Mouse (Mus musculus): Measurements from ENCODE around the gene Rabep1. TPM values are rescaled to one million over a fixed set of nuclear protein-coding genes. Genes with fewer than 3 reads are reported as not detected.

Gene Rabep1
- polyA plus RNA-seq, 1 experiment from 2014 or later = 93.1 TPM

GRCm38 (mm10) chr11:70812365-70812764, 32.2 kb upstream of the Rabep1 start, which contains the start of gene Scimp:
TSS of gene Scimp (minus strand) at chr11:70812586.
- Histone ChIP-seq H3K4me2 (no peak within 1 kb of the TSS), H3K9ac (no peak within 1 kb of the TSS), H3K4me3 (no peak within 1 kb of the TSS), H3K27ac (no peak within 1 kb of the TSS), H3K36me3 (replicated peaks) (no peaks in the 10 kb centered on the region), H3K4me1 (no peaks in the 10 kb centered on the region), H3K9me3 (no peaks in the 10 kb centered on the region), H3K27me3 (replicated peaks) (no peaks in the 10 kb centered on the region)
- no peak for ATAC-seq (replicated peaks)
- WGBS = 82% methylated on average over 7 of the region's 7 CpGs

DNA sequence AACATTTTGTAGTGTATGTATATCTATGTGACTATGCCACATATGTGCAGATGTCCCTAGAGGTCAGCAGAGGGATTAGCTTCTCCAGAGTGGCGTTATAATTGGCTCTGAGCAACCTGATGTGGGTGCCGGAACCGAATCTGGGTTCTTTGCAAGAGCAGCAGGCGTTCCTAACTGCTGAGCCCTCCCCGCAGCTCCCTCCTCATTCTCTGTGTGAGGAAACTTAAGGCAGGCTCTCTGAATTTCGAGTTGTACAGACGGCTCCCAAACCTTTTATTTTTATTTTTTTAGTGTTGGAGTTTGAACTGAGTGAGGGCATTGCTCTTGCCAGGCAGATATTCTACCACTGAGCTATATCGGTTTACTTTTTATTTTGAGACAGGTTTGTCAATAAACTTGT, 29.5 kb upstream of the Rabep1 start:
- no peaks in the 10 kb centered on the region for H3K36me3 ChIP-seq (replicated peaks)
- no peaks in the 10 kb centered on the region for H3K4me1 ChIP-seq
- no peaks in the 10 kb centered on the region for H3K27me3 ChIP-seq (replicated peaks)
- no peak for ATAC-seq (replicated peaks)
- no peak overlapping the region for H3K4me2 ChIP-seq
- H3K9ac ChIP-seq = no peak overlapping the region
- WGBS = 82% methylated on average over 8 of the region's 8 CpGs
- H3K9me3 ChIP-seq = no peaks in the 10 kb centered on the region
- H3K4me3 ChIP-seq = no peak overlapping the region
- H3K27ac ChIP-seq = no peak overlapping the region

GRCm38 (mm10) chr11:70815498-70816078, 29.0 kb upstream of the Rabep1 start:
- H3K27ac ChIP-seq = no peak overlapping the region
- no peaks in the 10 kb centered on the region for H3K9me3 ChIP-seq
- no peak for ATAC-seq (replicated peaks)
- 28% methylated on average over 6 of the region's 6 CpGs for WGBS
- H3K9ac ChIP-seq = no peak overlapping the region
- H3K4me3 ChIP-seq = no peak overlapping the region
- H3K27me3 ChIP-seq (replicated peaks) = no peaks in the 10 kb centered on the region
- no peak overlapping the region for H3K4me2 ChIP-seq
- no peaks in the 10 kb centered on the region for H3K4me1 ChIP-seq
- no peaks in the 10 kb centered on the region for H3K36me3 ChIP-seq (replicated peaks)

GRCm38 (mm10) chr11:70816770-70817169, 27.8 kb upstream of the Rabep1 start:
- Histone ChIP-seq H3K4me1 (no peaks in the 10 kb centered on the region), H3K4me2 (no peak overlapping the region), H3K36me3 (replicated peaks) (no peaks in the 10 kb centered on the region), H3K9me3 (no peaks in the 10 kb centered on the region), H3K27ac (no peak overlapping the region), H3K9ac (no peak overlapping the region), H3K4me3 (no peak overlapping the region), H3K27me3 (replicated peaks) (no peaks in the 10 kb centered on the region)
- WGBS = 76% methylated on average over 4 of the region's 4 CpGs
- no peak for ATAC-seq (replicated peaks)

GRCm38 (mm10) chr11:70820120-70820519, 24.5 kb upstream of the Rabep1 start:
- WGBS = 85% methylated on average over 8 of the region's 8 CpGs
- ATAC-seq (replicated peaks) = no peak
- H3K36me3 ChIP-seq (replicated peaks) = no peaks in the 10 kb centered on the region
- no peaks in the 10 kb centered on the region for H3K9me3 ChIP-seq
- H3K27me3 ChIP-seq (replicated peaks) = no peaks in the 10 kb centered on the region
- H3K4me2 ChIP-seq = no peak overlapping the region
- no peak overlapping the region for H3K4me3 ChIP-seq
- no peak overlapping the region for H3K27ac ChIP-seq
- no peak overlapping the region for H3K9ac ChIP-seq
- H3K4me1 ChIP-seq = no peaks in the 10 kb centered on the region

DNA sequence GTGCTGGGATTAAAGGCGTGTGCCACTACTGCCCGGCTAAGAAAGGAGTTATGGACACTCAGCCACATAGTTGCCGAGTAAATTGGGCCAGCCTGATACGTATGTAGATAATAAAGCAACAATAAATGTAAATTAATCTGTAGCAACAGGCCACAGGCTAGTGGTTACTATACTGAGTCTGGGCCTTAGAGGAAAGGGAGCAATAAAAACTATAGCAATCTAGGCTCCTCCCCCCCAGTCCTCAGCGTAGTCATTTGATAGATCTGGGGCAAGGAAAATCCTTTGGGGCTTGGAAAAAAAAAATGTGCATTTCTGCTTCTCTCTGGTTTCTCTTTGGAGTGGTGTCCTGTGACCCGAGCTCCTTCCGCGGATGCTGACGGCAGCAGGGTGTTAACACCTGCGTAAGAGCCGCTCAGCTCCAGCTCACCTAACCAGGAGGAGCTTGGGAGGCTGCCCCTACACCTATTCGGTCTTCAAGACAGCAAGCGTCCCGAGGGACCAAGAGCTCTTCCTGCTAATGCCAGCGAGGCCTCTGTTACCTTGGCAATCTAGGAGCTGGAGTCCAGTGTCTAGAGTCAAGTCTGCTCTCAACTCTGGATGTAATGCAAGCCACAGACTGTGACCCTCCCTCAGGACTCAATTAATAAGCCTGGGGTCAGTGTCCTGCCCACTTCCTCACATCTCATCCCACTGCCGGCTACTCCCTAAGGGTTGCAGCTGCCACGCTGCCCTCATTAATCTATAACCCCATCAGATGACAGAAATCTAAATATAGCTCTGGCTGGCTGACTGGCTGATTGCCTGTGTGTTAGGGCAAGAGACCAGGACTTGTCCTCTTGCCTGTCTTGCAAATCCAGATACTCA, 22.6 kb upstream of the Rabep1 start:
- Histone ChIP-seq H3K36me3 (replicated peaks) (no peaks in the 10 kb centered on the region), H3K9ac (no peak overlapping the region), H3K27me3 (replicated peaks) (no peaks in the 10 kb centered on the region), H3K4me3 (no peak overlapping the region), H3K27ac (no peak overlapping the region), H3K4me1 (no peaks in the 10 kb centered on the region), H3K4me2 (no peak overlapping the region), H3K9me3 (no peaks in the 10 kb centered on the region)
- WGBS = 60% methylated on average over 17 of the region's 17 CpGs
- ATAC-seq (replicated peaks) = no peak

DNA sequence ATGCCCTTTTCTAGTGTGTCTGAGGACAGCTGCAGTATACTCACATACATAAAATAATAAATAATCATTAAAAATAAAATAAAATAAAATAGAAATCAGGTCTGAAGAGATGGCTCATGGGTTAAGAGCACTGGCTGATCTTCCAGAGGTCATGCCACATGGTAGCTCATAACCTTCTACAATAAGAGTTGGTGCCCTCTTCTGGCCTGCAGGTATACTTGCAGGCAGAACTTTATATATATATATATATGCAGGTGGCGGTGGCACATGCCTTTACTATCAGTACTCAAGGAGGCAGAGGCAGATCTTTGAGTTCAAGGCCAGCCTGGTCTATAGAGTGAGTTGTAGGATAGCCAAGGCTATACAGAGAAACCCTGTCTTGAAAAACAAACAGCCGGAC, 18.4 kb upstream of the Rabep1 start:
- H3K4me2 ChIP-seq = no peak overlapping the region
- 93% methylated on average over 2 of the region's 2 CpGs for WGBS
- H3K4me3 ChIP-seq = no peak overlapping the region
- no peaks in the 10 kb centered on the region for H3K36me3 ChIP-seq (replicated peaks)
- H3K9ac ChIP-seq = no peak overlapping the region
- no peak overlapping the region for H3K27ac ChIP-seq
- ATAC-seq (replicated peaks) = no peak
- no peaks in the 10 kb centered on the region for H3K4me1 ChIP-seq
- H3K27me3 ChIP-seq (replicated peaks) = no peaks in the 10 kb centered on the region
- no peaks in the 10 kb centered on the region for H3K9me3 ChIP-seq

DNA sequence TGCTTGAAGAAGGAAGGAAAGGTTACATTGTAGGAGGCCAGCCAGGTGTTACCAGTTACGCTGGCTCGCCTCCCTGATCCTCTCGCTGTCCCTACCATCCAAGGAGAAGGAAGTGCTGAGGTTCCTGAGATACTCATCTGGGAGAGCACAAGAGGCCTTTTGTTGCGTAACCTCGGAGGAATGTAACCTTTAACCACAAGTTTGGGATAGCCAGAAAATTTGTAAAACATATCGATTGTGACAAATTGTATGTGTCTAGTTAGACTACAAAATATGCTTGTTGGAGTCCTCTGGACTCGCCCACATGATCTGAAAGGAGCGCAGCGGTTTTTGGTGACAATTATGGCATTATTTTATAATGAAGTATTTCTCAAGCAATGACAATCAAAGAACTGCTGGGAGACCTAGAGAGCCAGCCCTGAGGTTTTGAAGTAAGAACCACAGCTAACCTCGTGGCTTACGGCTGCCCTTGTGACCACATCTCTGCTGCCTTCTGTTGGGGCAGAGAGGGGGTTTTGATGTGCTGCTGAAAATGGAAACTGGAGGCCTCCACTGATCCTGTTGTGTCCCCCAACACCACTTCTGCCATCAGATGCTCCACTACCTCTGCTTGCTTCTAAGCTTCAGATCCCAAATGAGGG, 15.5 kb upstream of the Rabep1 start:
- WGBS = 92% methylated on average over 11 of the region's 11 CpGs
- Histone ChIP-seq H3K36me3 (replicated peaks) (no peaks in the 10 kb centered on the region), H3K27me3 (replicated peaks) (no peaks in the 10 kb centered on the region), H3K27ac (no peak overlapping the region), H3K4me3 (no peak overlapping the region), H3K4me2 (no peak overlapping the region), H3K4me1 (no peaks in the 10 kb centered on the region), H3K9me3 (no peaks in the 10 kb centered on the region), H3K9ac (no peak overlapping the region)
- no peak for ATAC-seq (replicated peaks)

DNA sequence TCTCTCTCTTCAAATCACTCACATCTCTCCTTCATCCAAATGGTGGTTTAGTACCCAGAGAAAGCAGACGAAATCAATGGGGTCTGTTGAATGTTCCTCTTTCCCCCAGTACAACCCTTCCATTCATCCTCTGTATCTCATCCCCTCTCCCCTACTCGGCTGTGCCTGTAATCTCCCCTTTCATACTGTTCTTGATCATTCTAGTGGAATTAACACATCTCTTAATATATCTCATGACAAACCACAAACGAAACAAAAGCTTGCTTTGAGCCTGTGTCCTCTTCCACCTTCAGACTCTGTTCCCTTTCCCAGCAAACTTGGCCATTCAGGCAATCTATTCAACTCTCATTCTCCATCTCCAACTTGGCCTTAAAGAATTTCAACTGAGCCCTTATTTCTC, 13.4 kb upstream of the Rabep1 start:
- H3K27ac ChIP-seq = no peak overlapping the region
- H3K27me3 ChIP-seq (replicated peaks) = no peaks in the 10 kb centered on the region
- H3K9ac ChIP-seq = no peak overlapping the region
- no peaks in the 10 kb centered on the region for H3K36me3 ChIP-seq (replicated peaks)
- 43% methylated on average over 3 of the region's 3 CpGs for WGBS
- H3K9me3 ChIP-seq = no peaks in the 10 kb centered on the region
- H3K4me3 ChIP-seq = no peak overlapping the region
- no peaks in the 10 kb centered on the region for H3K4me1 ChIP-seq
- no peak for ATAC-seq (replicated peaks)
- no peak overlapping the region for H3K4me2 ChIP-seq

DNA sequence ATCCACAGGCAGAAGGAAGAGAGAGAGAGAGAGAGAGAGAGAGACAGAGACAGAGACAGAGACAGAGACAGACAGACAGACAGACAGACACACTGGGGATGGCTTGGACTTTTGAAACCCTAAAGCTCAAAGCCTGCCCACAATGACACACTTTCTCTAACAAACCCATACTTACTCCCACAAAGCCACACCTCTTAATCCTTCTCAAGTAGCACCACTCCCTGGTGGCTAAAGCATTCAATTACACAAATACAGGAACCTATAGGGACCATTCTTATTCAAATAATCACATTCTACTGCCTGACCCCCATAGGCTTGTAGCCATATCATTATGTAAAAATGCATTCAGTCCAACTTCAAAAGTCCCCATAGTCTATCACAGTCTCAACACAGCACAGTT, 11.2 kb upstream of the Rabep1 start:
- Histone ChIP-seq H3K9ac (no peak overlapping the region), H3K9me3 (no peaks in the 10 kb centered on the region), H3K4me2 (no peak overlapping the region), H3K27ac (no peak overlapping the region), H3K36me3 (replicated peaks) (no peaks in the 10 kb centered on the region), H3K4me3 (no peak overlapping the region), H3K27me3 (replicated peaks) (no peaks in the 10 kb centered on the region), H3K4me1 (no peaks in the 10 kb centered on the region)
- no peak for ATAC-seq (replicated peaks)

DNA sequence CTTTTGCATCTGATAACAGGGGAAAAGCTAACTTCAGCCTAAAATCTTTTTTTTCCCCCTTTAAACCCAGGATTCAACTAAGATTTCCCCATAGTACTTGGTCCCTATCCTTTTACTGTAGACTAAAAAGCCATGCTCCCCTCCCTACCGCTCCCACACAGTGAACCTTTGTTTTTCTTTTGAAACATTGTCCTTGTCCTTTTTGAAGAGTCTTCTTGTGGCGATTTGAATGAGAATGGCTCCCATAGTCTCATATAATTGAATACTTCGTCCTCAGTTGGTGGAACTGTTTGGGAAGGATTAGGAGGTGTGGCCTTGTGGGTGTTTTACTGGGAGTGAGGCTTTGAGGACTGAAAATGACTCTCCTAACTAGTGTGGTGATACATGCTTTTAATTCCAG, 10.7 kb upstream of the Rabep1 start:
- Histone ChIP-seq H3K4me2 (no peak overlapping the region), H3K4me3 (no peak overlapping the region), H3K9ac (no peak overlapping the region), H3K4me1 (no peaks in the 10 kb centered on the region), H3K27me3 (replicated peaks) (no peaks in the 10 kb centered on the region), H3K9me3 (no peaks in the 10 kb centered on the region), H3K27ac (no peak overlapping the region), H3K36me3 (replicated peaks) (no peaks in the 10 kb centered on the region)
- ATAC-seq (replicated peaks) = no peak
- 64% methylated on average over 3 of the region's 3 CpGs for WGBS

GRCm38 (mm10) chr11:70835381-70835831, 9.2 kb upstream of the Rabep1 start:
- Histone ChIP-seq H3K27ac (no peak overlapping the region), H3K4me2 (no peak overlapping the region), H3K9me3 (no peaks in the 10 kb centered on the region), H3K27me3 (replicated peaks) (no peaks in the 10 kb centered on the region), H3K4me1 (no peaks in the 10 kb centered on the region), H3K36me3 (replicated peaks) (no peaks in the 10 kb centered on the region), H3K9ac (no peak overlapping the region), H3K4me3 (no peak overlapping the region)
- ATAC-seq (replicated peaks) = no peak
- WGBS = 71% methylated on average over 6 of the region's 6 CpGs

Data from midbrain, embryonic 15.5 days (tissue).